Mouse (Mus musculus) forelimb bud, embryonic 11.5 days (tissue): ENCODE measurements around the gene Entpd5.

Experiments used
- DNase-seq: peaks from one replicate; pipeline ENCODE4 v3.0.0-alpha.2; 2012; ENCODE audit warnings: low read depth, low spot score

Entpd5 gene

DNA sequence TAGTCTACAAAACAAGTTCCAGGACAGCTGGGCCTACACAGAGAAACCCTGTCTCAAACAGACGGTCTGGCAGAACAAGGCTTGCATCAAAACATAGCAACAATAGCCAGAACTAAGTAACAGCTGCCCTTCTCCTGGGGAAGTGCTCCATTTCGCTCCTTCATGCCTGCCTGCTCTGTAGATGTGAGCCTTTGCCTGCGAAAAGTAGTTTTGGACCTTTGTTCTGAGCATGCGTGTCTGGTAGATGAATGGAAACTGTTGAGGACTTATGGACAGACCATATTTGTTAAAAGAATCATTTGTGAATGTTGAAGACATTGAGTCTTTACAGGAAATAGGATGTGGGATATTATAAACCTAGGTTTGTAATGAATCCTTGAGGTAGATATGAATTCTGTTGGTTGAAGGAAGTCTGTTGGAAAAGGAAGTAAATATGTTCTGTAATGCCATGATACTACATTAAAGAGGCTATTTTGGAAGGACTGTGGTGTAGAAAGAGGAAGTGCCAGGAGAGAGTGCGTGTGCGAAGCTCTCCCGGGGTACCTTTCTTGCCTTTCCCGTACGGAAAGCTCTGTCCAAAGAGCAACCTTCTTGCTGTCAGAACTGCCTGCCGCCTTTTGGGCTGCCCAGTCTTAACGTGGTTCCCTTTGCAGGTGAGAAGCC, 71.7 kb downstream of the Entpd5 start:
- DNase-seq: no peak

DNA sequence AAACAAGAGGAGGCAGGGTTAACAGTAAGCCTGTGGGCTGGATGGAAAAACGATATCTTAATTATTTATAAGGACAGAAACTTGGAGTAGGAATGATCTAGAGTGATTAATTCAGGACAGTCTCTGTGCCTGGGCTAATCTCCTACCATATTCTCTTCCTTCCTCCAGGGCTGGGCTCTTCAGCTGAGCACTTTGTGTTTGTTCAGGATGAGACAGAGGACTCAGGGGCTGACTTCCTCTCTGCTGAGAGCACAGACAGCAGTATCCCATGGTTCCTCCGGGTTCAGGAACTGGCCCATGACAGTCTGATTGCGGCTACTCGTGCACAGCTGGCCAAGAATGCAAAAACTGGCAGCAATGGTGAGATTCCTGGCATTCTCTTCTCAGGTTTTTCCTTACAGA, 81.7 kb downstream of the Entpd5 start:
- no peak for DNase-seq
